Mouse (Mus musculus): Measurements from ENCODE around the gene Foxred1.

GRCm38 (mm10) chr9:35161721-35162120 is 49.1 kb downstream of the Foxred1 start:
- TF ChIP-seq CTCF (IDR thresholded peaks at IDR 0.05) (no peak), POLR2A (IDR thresholded peaks at IDR 0.05; ENCODE audit: insufficient read depth, low read depth, low read length) (no peak)
